Mouse (Mus musculus) small intestine, adult 2 months (tissue): ENCODE measurements around the gene Dnase1l1. TPM values are rescaled to one million over a fixed set of nuclear protein-coding genes. Genes with fewer than 3 reads are reported as not detected.

Source experiments
- H3K27ac ChIP-seq: fragments of 200-500 bp; 2 replicates; pipeline ENCODE4 v1.5.1; 2012; ENCODE audit warnings: low read depth, low read length, control low read depth, inconsistent platforms; ENCODE audit not compliant: insufficient read depth
- H3K27me3 ChIP-seq: fragments of 200-500 bp; 2 replicates; pipeline ENCODE4 v1.6.1; 2012; ENCODE audit warnings: mild to moderate bottlenecking, moderate library complexity, low read length, inconsistent platforms; ENCODE audit not compliant: control insufficient read depth, insufficient read depth
- H3K36me3 ChIP-seq: fragments of 200-500 bp; 2 replicates; pipeline ENCODE4 v1.6.1; 2012; ENCODE audit warnings: mild to moderate bottlenecking, low read length, control low read depth, inconsistent platforms; ENCODE audit not compliant: control insufficient read depth, insufficient read depth
- H3K4me1 ChIP-seq: fragments of 200-500 bp; 2 replicates; pipeline ENCODE4 v1.6.1; 2012; ENCODE audit warnings: low read length, inconsistent platforms, mixed read lengths; ENCODE audit not compliant: control insufficient read depth, insufficient read depth, insufficient read length
- H3K4me3 ChIP-seq: fragments of 200-500 bp; 2 replicates; pipeline ENCODE4 v1.5.1; 2012; ENCODE audit warnings: low read depth, mild to moderate bottlenecking, control low read depth, inconsistent platforms, low read length, moderate library complexity
- CTCF ChIP-seq: fragments of 200-500 bp; IDR thresholded peaks from 2 replicates; pipeline ENCODE4 v1.5.1; 2012; ENCODE audit warnings: low read depth, mild to moderate bottlenecking, control low read depth, inconsistent platforms, low read length, moderate library complexity, mixed read lengths; ENCODE audit not compliant: insufficient replicate concordance, insufficient read length; ENCODE audit errors: extremely low read depth
- POLR2A ChIP-seq: fragments of 200-500 bp; IDR thresholded peaks from 2 replicates; pipeline ENCODE4 v1.6.1; 2012; ENCODE audit warnings: low read depth, mild to moderate bottlenecking, control low read depth, inconsistent platforms, low read length, moderate library complexity
- WGBS: fragments of 180-500 bp; shearing (Covaris S2); methylation state at CpG from one replicate; pipeline ENCODE4 v1.1.7; 2018; 5-methylcytosine and 5-hydroxymethylcytosine counted together
- polyA plus RNA-seq: library from polyadenylated mRNA; depleted of rRNA; stranded (reverse); fragments of >200 nt; gene quantifications from 2 replicates; pipeline ENCODE4 v1.2.3, GENCODE M21; 2012; rRNA removed

The Dnase1l1 gene
- polyA plus RNA-seq, 1 experiment: 13.9 TPM

GRCm38 (mm10) chrX:74230038-74230437 lies 52.1 kb downstream of the Dnase1l1 start:
- Histone ChIP-seq H3K27ac (no peak overlapping the region), H3K4me3 (no peak overlapping the region), H3K4me1 (no peaks in the 10 kb centered on the region), H3K27me3 (no peaks in the 10 kb centered on the region), H3K36me3 (peaks cover 26% of the 10 kb centered on the region)
- TF ChIP-seq POLR2A (no peak), CTCF (no peak)
- WGBS: 53% methylated on average over 1 of the region's 1 CpGs

Other genes starting within 250 kb of the Dnase1l1 start
- not detected in 2 replicates for gene Opn1mw, start 154.9 kb downstream of the Dnase1l1 start, polyA plus RNA-seq
- gene Mecp2, start 147.0 kb downstream of the Dnase1l1 start, polyA plus RNA-seq: 1.3 and 3.0 TPM in 2 replicates
- not detected in 2 replicates for gene Tex28, start 114.5 kb downstream of the Dnase1l1 start, polyA plus RNA-seq
- not detected in 2 replicates for gene Tktl1, start 105.1 kb downstream of the Dnase1l1 start, polyA plus RNA-seq
- 270 and 280 TPM in 2 replicates for gene Flna, start 32.5 kb downstream of the Dnase1l1 start, polyA plus RNA-seq
- 25.5 and 37.3 TPM in 2 replicates for gene Emd, start 27.6 kb downstream of the Dnase1l1 start, polyA plus RNA-seq
- 750 and 1,062 TPM in 2 replicates for gene Rpl10, start 11.5 kb downstream of the Dnase1l1 start, polyA plus RNA-seq
- 65.7 and 80.7 TPM in 2 replicates for gene Taz, start 425 bp downstream of the Dnase1l1 start, polyA plus RNA-seq
- gene Atp6ap1, start 14.8 kb upstream of the Dnase1l1 start, polyA plus RNA-seq: 119 and 169 TPM in 2 replicates
- 61.7 and 88.3 TPM in 2 replicates for gene Gdi1, start 22.7 kb upstream of the Dnase1l1 start, polyA plus RNA-seq
- gene Fam50a, start 30.7 kb upstream of the Dnase1l1 start, polyA plus RNA-seq: 6.4 and 10.4 TPM in 2 replicates
- 3.1 and 4.4 TPM in 2 replicates for gene Plxna3, start 46.7 kb upstream of the Dnase1l1 start, polyA plus RNA-seq
- 16.9 and 17.1 TPM in 2 replicates for gene Lage3, start 71.3 kb upstream of the Dnase1l1 start, polyA plus RNA-seq
- gene Ubl4a, start 90.9 kb upstream of the Dnase1l1 start, polyA plus RNA-seq: 24.0 and 33.4 TPM in 2 replicates
- 9.1 and 20.9 TPM in 2 replicates for gene Slc10a3, start 91.0 kb upstream of the Dnase1l1 start, polyA plus RNA-seq
- gene Fam3a, start 110.9 kb upstream of the Dnase1l1 start, polyA plus RNA-seq: 15.4 and 27.3 TPM in 2 replicates
- gene Ikbkg, start 111.0 kb upstream of the Dnase1l1 start, polyA plus RNA-seq: 6.2 and 8.7 TPM in 2 replicates
- gene G6pdx, start 146.9 kb upstream of the Dnase1l1 start, polyA plus RNA-seq: 20.3 and 31.0 TPM in 2 replicates
- gene Gm6880, start 199.1 kb upstream of the Dnase1l1 start, polyA plus RNA-seq: not detected in 2 replicates